Mouse (Mus musculus): ENCODE results near the gene Cass4. TPM values are rescaled to one million over a fixed set of nuclear protein-coding genes. Genes with fewer than 3 reads are reported as not detected.

Gene Cass4
- polyA plus RNA-seq (2012; rRNA removed), result 0.45 and 0.46 TPM in 2 replicates

- peaks cover 5% of the 10 kb centered on the region for H3K4me1 ChIP-seq (ENCODE audit: control insufficient read depth, insufficient read depth, low read length)
- no peak within 1 kb of the TSS for H3K4me3 ChIP-seq (ENCODE audit: insufficient read depth, low read length)
- no peak within 1 kb of the TSS for H3K27ac ChIP-seq (ENCODE audit: insufficient read depth, low read length)
- TF ChIP-seq CTCF (IDR thresholded peaks at IDR 0.05; ENCODE audit: extremely low read depth, insufficient read depth, low read length) (no peak), POLR2A (IDR thresholded peaks at IDR 0.05; ENCODE audit: extremely low read depth, insufficient read depth, low read length) (no peak)
Observed at GRCm38 (mm10) chr2:172393391-172394051, at the start of gene Cass4. TSS of gene Cass4 (plus strand) at chr2:172393794.

- Histone ChIP-seq H3K27ac (ENCODE audit: insufficient read depth, low read length) (no peak overlapping the region), H3K4me1 (ENCODE audit: control insufficient read depth, insufficient read depth, low read length) (no peaks in the 10 kb centered on the region), H3K4me3 (ENCODE audit: insufficient read depth, low read length) (no peak overlapping the region)
- no peak for TF ChIP-seq CTCF (IDR thresholded peaks at IDR 0.05; ENCODE audit: extremely low read depth, insufficient read depth, low read length)
- no peak for TF ChIP-seq POLR2A (IDR thresholded peaks at IDR 0.05; ENCODE audit: extremely low read depth, insufficient read depth, low read length)
Observed at GRCm38 (mm10) chr2:172344669-172345068, 48.9 kb upstream of the Cass4 start.

GRCm38 (mm10) chr2:172345258-172345738, 48.3 kb upstream of the Cass4 start, which contains the start of gene Fam210b:
TSS of gene Fam210b (plus strand) at chr2:172345565.
- peak; percentile 55; the same call in 1 of the 2 replicates for TF ChIP-seq POLR2A (IDR thresholded peaks at IDR 0.05; ENCODE audit: extremely low read depth, insufficient read depth, low read length)
- TF ChIP-seq CTCF (IDR thresholded peaks at IDR 0.05; ENCODE audit: extremely low read depth, insufficient read depth, low read length), result no peak
- H3K27ac ChIP-seq (ENCODE audit: insufficient read depth, low read length), result no peak within 1 kb of the TSS
- H3K4me3 ChIP-seq (ENCODE audit: insufficient read depth, low read length), result peak within 1 kb of the TSS; percentile 70
- no peaks in the 10 kb centered on the region for H3K4me1 ChIP-seq (ENCODE audit: control insufficient read depth, insufficient read depth, low read length)

DNA sequence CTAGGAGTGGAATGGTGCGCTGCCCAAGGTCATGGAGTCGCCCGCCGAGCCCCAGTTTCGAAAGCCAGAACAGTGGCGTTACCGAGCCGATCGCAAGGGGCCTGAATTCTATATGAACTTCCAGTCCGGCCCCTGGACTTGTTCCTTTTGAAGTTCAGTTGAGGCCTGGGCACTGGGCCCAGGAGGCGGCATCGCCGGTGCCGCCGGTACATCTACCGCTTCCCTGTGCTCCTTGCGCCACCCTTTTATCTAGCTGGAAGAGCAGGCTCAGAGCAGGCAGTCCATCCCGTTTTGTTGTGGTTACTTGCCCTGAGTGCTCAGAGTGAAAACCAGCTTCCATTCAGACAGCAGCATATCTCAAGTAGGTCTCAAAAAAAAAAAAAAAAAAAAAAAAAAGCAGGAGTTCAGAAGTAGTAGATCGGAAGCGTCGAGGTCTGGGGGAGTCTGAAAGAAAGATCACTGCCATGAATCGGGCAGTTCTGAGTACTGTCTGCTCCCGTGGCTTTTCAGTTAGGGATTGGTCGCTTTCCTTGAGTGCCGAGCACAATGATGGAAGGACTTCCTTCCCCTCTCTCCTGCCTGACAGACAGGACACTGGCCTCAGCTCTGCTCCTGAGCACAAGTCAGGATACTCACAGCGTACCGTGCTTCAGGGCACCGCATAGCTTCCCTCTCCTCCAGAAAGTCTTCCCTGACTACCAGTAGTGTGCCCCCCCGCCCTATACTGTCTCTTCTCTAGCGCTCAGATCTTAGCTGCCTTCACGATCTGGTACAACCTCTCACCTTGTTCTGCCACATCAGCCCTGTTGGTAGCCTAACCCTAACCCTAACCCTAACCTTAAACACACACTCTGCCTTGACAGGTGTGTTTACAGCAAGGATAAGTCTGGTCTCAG, 47.3 kb upstream of the Cass4 start:
- Histone ChIP-seq H3K4me3 (ENCODE audit: insufficient read depth, low read length) (peak overlapping the region; percentile 70), H3K4me1 (ENCODE audit: control insufficient read depth, insufficient read depth, low read length) (no peaks in the 10 kb centered on the region), H3K27ac (ENCODE audit: insufficient read depth, low read length) (no peak overlapping the region)
- TF ChIP-seq CTCF (IDR thresholded peaks at IDR 0.05; ENCODE audit: extremely low read depth, insufficient read depth, low read length), result no peak

DNA sequence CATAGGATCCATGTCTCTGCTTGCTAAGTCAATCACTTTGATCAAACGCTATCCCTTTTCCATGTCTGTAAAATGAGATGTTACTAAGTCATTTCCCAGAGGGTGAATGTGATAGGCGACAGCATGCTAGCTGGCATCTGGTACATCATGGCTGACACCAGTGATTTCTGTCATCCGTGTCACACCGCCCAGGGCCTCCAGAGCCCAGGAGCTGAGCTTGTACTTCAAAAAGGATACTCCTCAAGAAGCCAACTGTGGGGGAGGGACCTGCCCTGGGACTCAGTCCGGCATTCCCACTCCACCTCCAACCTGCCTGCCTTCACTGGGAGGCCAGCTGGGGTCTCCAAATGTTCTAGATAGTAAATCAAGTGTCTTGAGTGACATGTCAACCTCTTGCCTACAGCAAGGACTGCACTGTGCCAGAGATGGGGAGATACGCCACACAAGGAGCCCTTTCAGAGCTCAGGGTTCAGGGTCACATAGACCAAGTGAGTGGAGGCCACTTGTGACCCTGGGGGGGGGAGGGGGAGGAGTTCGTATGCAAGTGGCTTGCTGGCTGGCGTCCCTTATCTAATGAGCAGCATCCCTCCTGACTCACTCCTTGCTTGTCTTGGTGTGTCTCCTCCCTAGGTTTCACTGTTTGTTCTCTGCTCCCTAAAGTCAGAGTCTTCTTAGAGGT, 46.5 kb upstream of the Cass4 start:
- Histone ChIP-seq H3K4me1 (ENCODE audit: control insufficient read depth, insufficient read depth, low read length) (no peaks in the 10 kb centered on the region), H3K4me3 (ENCODE audit: insufficient read depth, low read length) (no peak overlapping the region; the same call in 1 of the 2 replicates), H3K27ac (ENCODE audit: insufficient read depth, low read length) (no peak overlapping the region)
- TF ChIP-seq CTCF (IDR thresholded peaks at IDR 0.05; ENCODE audit: extremely low read depth, insufficient read depth, low read length), result no peak
- no peak for TF ChIP-seq POLR2A (IDR thresholded peaks at IDR 0.05; ENCODE audit: extremely low read depth, insufficient read depth, low read length)

DNA sequence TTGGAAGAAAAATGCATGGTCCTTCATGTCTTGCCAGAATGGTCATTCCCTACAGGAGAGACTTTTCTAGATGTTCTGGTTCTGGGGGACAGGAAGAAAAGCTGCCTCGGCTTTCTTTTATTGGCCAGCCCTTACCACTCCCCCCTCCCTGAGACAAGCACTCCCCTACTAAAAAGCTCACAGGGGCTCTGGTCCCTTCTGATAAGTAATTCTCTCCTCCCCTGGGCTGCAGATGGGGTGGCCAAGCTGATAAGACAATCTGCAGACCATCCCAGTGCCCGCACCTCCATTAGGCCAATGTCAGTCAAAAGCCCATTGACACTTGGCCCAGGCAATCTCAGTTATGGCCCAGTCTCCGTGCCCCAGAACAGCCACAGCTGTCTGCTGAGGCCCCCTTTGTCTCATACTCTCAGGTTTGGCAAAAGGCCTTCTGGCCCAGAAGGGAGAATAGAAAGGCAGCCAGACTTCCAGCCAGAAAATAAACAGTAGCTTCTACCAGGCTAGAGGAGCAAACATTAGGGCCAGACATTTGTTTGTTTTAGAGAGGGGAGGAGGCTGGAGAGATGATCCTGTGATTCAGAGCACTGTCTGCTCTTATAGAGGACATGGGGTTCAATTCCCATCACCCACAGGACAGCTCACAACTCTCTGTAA, 45.2 kb upstream of the Cass4 start:
- Histone ChIP-seq H3K27ac (ENCODE audit: insufficient read depth, low read length) (no peak overlapping the region), H3K4me1 (ENCODE audit: control insufficient read depth, insufficient read depth, low read length) (no peaks in the 10 kb centered on the region), H3K4me3 (ENCODE audit: insufficient read depth, low read length) (no peak overlapping the region)
- TF ChIP-seq CTCF (IDR thresholded peaks at IDR 0.05; ENCODE audit: extremely low read depth, insufficient read depth, low read length), result no peak
- no peak for TF ChIP-seq POLR2A (IDR thresholded peaks at IDR 0.05; ENCODE audit: extremely low read depth, insufficient read depth, low read length)

DNA sequence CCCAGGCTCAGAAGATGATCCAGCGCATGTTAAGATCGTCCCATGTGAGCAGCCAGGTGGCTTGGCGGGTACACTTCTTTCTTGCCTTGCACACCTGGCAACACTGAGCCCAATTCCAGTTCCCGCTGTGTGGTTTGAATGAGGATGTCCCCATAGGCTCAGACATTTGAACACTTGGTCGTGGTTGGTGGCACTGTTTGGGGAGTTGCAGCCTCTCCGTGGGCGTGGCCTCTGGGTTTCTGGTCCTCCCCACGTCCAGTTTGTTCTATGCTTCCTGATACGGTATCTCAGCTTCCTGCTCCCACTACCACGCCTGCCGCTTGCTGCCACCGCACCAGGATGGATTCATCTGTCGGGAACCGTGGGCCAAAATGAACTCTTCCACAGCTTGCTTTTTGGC, 43.8 kb upstream of the Cass4 start:
- Histone ChIP-seq H3K4me1 (ENCODE audit: control insufficient read depth, insufficient read depth, low read length) (0 out of 2 replicates have a peak, but pooled peaks cover 2% of the 10 kb centered on the region), H3K4me3 (ENCODE audit: insufficient read depth, low read length) (no peak overlapping the region), H3K27ac (ENCODE audit: insufficient read depth, low read length) (no peak overlapping the region)
- TF ChIP-seq CTCF (IDR thresholded peaks at IDR 0.05; ENCODE audit: extremely low read depth, insufficient read depth, low read length) (no peak), POLR2A (IDR thresholded peaks at IDR 0.05; ENCODE audit: extremely low read depth, insufficient read depth, low read length) (no peak)

- Histone ChIP-seq H3K27ac (ENCODE audit: insufficient read depth, low read length) (no peak overlapping the region), H3K4me1 (ENCODE audit: control insufficient read depth, insufficient read depth, low read length) (0 out of 2 replicates have a peak, but pooled peaks cover 2% of the 10 kb centered on the region), H3K4me3 (ENCODE audit: insufficient read depth, low read length) (no peak overlapping the region)
- TF ChIP-seq CTCF (IDR thresholded peaks at IDR 0.05; ENCODE audit: extremely low read depth, insufficient read depth, low read length) (no peak), POLR2A (IDR thresholded peaks at IDR 0.05; ENCODE audit: extremely low read depth, insufficient read depth, low read length) (no peak)
Observed at GRCm38 (mm10) chr2:172350773-172351172, 42.8 kb upstream of the Cass4 start.

DNA sequence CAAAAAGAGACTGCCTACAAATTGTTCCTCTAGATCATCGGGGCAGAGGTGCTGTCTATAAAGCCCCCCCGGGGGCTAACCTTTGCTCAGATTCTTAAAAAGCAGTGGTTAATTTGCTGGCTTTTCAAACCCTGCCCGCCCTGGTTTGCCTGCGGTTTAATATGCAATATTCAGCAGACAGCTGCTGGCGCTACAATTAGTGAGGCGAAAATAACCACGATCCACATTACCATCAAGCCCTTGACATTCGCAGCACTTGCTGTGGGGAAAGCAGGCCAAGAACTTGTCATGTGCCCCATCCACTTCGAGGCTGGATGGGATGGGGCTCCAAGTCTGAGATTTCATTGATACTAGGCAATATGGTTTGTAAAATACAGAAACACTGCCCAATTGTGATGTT, 40.4 kb upstream of the Cass4 start:
- H3K4me1 ChIP-seq (ENCODE audit: control insufficient read depth, insufficient read depth, low read length), result 0 out of 2 replicates have a peak, but pooled peaks cover 2% of the 10 kb centered on the region
- H3K4me3 ChIP-seq (ENCODE audit: insufficient read depth, low read length), result no peak overlapping the region
- TF ChIP-seq POLR2A (IDR thresholded peaks at IDR 0.05; ENCODE audit: extremely low read depth, insufficient read depth, low read length), result no peak
- H3K27ac ChIP-seq (ENCODE audit: insufficient read depth, low read length), result no peak overlapping the region

All from cortical plate, adult 2 months (tissue).